Mouse (Mus musculus): ENCODE measurements around the gene Ptprg.

DNA sequence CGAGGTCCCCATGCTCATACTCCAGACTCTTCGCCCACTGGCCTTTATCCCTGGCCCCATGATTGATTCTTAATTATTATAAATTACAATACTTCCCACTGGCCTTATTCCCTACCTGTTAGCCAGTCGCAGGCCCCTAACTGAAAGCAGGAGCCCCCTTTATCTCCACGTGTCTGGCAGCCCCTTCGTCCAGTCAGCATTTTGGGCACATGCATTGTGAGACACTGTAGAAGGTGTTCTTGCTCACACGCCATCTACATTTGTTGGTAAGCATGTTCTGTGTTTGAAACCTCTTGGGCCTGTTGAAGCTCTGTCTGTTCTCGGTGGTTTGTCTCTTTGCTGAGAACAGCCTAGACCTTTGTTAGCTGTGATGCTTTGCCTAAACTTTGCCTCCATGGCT is 259.0 kb downstream of the Ptprg start:
- TF ChIP-seq CTCF (IDR thresholded peaks at IDR 0.05; ENCODE audit: borderline replicate concordance, insufficient read depth, low read depth, low read length) (no peak), POLR2A (IDR thresholded peaks at IDR 0.05; ENCODE audit: borderline replicate concordance, insufficient read depth, low read length) (no peak)

Data from cerebellum, adult 2 months (tissue).